Mouse (Mus musculus) macrophage (primary cell): Measurements from ENCODE around the gene Shq1. TPM values are rescaled to one million over a fixed set of nuclear protein-coding genes. Genes with fewer than 3 reads are reported as not detected.

Experiments used
- H3K27ac ChIP-seq: fragments of 350-480 bp; formaldehyde crosslinking; 2 replicates; pipeline ENCODE4 v1.9.0; 2021
- H3K36me3 ChIP-seq: fragments of 350-480 bp; formaldehyde crosslinking; 2 replicates; pipeline ENCODE4 v1.9.0; 2021; ENCODE audit errors: inconsistent target
- H3K4me3 ChIP-seq: fragments of 350-480 bp; formaldehyde crosslinking; 2 replicates; pipeline ENCODE4 v1.9.0; 2021; ENCODE audit errors: inconsistent target
- H3K79me2 ChIP-seq: fragments of 350-480 bp; formaldehyde crosslinking; 2 replicates; pipeline ENCODE4 v1.9.0; 2021; ENCODE audit errors: inconsistent target
- WGBS: methylation state at CpG from one replicate; pipeline ENCODE4 v1.1.7; 2026; ENCODE audit warnings: inconsistent platforms; ENCODE audit not compliant: missing documents; 5-methylcytosine and 5-hydroxymethylcytosine counted together
- polyA plus RNA-seq: library from polyadenylated mRNA; stranded (reverse); fragments of 250-400 nt; gene quantifications from 3 replicates; pipeline ENCODE4 v1.2.4, GENCODE M21; 2018; ENCODE audit warnings: inconsistent platforms

The Shq1 gene
- polyA plus RNA-seq, 1 experiment from 2014 or later = 3.5 TPM

DNA sequence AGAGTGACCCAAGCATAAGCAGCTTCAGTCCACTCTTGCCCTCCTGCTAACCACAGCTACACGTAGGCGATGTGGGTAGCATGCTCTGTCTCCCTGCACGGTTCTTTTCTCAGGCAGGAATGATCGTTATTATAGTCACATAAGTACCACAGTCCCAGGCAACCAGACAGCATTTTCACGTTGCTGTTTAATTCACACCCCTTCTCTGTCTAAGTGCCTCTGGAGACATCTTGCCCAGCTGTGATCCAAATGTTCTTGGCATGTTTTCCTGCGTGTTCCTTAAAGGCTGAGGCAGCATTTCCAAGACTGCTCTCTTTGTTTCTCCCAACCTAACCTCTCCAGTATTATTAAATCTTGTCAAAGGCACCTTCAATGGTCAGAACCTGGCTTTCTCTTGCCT, 67.3 kb downstream of the Shq1 start:
- H3K4me3 ChIP-seq = no peak overlapping the region
- H3K27ac ChIP-seq = no peak overlapping the region
- no peaks in the 10 kb centered on the region for H3K36me3 ChIP-seq
- 95% methylated on average over 6 of the region's 6 CpGs for WGBS
- no peaks in the 10 kb centered on the region for H3K79me2 ChIP-seq

DNA sequence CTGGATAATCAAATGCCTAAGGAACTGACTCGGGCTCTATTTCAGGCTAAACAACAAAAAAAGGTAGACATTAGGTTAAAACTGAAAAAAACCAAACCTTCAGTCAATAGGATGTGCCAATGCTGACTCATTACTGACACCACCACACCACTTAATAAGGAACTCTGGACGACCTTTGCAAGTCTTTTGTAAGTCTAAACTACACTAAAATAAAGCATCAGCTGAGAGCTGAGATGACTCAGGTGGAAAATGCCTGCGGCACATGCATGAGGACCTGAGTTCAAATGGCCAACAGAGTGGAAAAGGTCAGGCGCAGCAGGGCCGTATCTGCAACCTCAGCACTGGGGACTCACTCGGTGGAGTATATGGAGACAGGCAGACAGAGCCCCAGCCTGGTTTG, 69.3 kb downstream of the Shq1 start:
- 82% methylated on average over 6 of the region's 6 CpGs for WGBS
- H3K27ac ChIP-seq = no peak overlapping the region
- H3K79me2 ChIP-seq = no peaks in the 10 kb centered on the region
- no peak overlapping the region for H3K4me3 ChIP-seq
- H3K36me3 ChIP-seq = no peaks in the 10 kb centered on the region

DNA sequence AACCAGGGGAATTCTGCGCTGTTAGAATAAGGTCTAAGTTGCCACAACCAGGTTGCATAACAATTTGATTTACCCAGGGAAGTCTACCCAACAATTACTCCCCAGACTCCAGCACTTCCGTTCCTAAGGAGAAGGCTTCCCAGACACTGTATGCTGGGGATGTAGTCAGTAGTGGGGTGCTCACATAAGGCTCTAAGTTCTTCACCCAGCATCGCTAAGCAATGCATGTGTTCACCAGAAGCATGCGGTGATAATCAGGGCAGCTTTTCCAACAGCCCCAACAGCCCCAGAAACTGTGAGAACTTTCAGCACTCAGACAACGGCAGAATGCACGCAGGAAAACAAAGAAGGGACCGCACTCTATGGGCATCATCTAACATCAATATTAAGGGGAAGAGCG, 77.1 kb downstream of the Shq1 start:
- H3K36me3 ChIP-seq = no peaks in the 10 kb centered on the region
- H3K79me2 ChIP-seq = no peaks in the 10 kb centered on the region
- 95% methylated on average over 8 of the region's 8 CpGs for WGBS
- no peak overlapping the region for H3K4me3 ChIP-seq
- no peak overlapping the region for H3K27ac ChIP-seq

DNA sequence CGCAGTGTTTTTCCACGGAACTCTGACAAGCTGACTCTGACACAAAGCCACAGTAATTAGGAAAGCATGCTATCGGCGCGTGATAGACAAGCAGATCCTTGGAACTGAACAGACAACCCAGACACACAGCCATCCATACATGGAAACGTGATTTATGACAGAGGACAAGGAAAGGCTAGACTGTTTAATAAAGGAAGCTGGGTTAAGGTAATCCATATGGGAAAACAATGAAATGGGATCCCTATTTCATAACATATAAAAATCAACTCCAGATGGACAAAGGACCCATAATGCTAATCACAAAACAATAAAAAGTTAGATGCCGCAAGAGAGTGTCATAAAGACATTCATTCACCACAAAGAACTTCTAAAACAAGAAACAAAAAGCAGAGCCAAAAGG, 78.0 kb downstream of the Shq1 start:
- Histone ChIP-seq H3K4me3 (no peak overlapping the region), H3K79me2 (no peaks in the 10 kb centered on the region), H3K36me3 (no peaks in the 10 kb centered on the region), H3K27ac (no peak overlapping the region)
- WGBS = 93% methylated on average over 7 of the region's 7 CpGs

DNA sequence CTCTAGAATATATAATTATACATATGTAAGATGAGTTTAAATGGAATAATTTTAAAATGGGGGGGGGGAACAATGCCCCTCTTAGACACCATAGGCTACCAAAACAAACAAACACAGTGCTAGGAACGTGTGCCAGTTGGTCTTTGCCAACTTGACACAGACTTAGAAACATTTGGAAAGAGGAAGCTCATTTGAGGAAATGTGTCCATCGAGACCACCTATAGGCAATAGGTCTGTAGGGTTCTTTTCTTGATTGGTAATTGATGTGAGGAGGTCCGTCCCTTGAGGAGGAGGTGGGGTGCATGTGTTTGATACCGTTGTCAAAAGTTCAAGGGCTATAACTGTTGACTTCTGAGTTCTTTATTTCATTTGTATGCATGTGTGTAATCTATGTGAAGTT, 80.4 kb downstream of the Shq1 start:
- Histone ChIP-seq H3K4me3 (no peak overlapping the region), H3K27ac (no peak overlapping the region), H3K36me3 (no peaks in the 10 kb centered on the region), H3K79me2 (no peaks in the 10 kb centered on the region)
- 63% methylated on average over 4 of the region's 4 CpGs for WGBS

DNA sequence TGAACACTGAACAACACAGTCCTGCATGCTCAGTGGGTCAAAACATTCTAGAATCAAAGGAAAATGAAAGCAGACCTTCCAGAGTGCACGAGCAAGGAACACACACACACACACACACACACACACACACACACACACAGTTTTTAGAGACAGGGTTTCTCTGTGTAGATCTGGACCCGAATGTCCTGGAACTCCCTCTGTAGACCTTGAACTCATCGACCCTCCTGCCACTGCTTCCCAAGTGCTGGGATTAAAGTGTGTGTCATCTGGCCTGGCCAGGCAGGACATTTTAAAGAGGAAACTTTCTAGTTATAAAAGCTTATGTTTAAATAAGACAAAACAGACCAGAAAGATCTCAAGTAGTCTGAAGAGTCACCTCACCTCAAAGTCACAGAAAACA, 82.1 kb downstream of the Shq1 start:
- no peaks in the 10 kb centered on the region for H3K79me2 ChIP-seq
- H3K4me3 ChIP-seq = no peak overlapping the region
- 97% methylated on average over 3 of the region's 3 CpGs for WGBS
- H3K36me3 ChIP-seq = no peaks in the 10 kb centered on the region
- H3K27ac ChIP-seq = no peak overlapping the region

DNA sequence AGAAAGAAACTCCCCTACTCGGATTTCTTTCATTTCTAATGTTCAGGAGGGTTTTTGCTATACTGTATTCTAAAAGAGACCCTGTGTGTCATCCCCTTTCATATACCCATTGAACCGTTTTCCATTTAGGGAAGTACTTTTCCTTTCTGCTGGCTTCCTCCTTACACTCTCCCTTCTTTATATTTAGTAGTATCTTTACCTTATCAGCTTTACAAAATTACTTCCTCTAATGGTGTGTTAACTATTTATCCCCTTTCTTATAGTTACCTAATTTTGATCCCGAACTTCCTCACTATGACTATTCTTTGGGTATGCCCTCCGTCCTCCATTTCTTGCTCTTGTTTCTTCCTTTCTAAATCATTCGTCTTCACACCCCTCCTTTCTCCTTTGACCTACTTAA, 84.2 kb downstream of the Shq1 start:
- Histone ChIP-seq H3K79me2 (no peaks in the 10 kb centered on the region), H3K27ac (no peak overlapping the region), H3K4me3 (no peak overlapping the region), H3K36me3 (no peaks in the 10 kb centered on the region)
- WGBS = 69% methylated on average over 5 of the region's 5 CpGs

DNA sequence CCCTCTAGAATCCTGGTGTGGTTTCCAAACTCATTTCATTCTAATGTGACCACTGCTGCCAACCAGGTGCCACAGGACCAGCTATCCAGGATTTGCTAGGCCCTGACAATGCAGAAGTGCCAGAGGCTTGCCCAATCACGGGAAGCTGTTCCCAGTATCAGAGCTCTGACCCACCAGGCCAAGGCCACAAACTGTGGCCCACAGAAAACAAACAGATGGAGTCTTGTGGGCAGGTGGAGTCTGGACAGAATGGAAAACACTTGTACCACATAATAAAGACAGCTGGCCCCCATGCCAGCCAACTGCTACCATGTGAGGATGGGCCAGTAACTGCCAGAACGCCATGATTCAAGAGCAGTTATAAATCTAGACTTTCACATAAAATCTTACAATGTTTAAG, 89.0 kb downstream of the Shq1 start:
- no peak overlapping the region for H3K27ac ChIP-seq
- H3K36me3 ChIP-seq = no peaks in the 10 kb centered on the region
- no peak overlapping the region for H3K4me3 ChIP-seq
- no peaks in the 10 kb centered on the region for H3K79me2 ChIP-seq
- WGBS = 82% methylated on average over 2 of the region's 2 CpGs

DNA sequence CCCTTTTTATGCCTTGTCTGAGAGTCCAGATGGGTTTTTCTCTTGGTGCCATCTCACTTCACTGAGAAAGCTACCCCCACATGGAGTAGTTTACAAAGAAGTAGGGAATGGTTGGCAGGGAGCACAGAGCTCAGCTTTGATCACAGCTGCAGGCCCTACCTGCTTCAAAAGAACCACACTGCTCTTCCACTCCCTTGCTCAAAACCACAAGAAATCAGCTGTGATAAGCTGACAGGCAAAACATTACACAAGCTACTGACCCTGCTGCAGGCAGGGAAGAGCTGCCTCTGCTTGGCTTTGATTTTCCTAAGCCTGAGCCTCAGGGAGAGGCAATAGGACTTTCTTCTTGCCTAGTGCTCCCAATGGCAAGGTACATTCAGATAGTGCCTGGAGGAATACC, 89.9 kb downstream of the Shq1 start:
- H3K4me3 ChIP-seq = no peak overlapping the region
- H3K36me3 ChIP-seq = no peaks in the 10 kb centered on the region
- H3K27ac ChIP-seq = no peak overlapping the region
- no peaks in the 10 kb centered on the region for H3K79me2 ChIP-seq

DNA sequence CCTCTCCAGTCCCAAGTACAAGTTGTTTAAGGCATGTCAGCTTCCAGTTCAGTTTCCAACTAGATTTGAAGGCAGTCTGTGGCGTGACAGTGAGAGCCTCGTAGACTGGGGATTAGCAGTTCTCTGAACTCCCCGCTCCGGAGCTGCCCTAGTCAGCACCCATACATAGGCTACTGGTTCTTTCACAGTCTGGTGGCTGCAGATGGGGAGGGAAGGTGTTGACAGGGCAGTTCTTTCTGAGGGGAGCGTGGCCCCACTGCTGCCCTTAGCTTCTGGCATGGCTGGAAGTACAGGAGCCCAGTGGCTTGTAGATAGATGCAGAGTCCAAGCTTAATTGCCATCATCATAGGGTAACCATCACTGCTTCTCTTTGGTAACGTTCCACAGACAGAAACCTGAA, 93.4 kb downstream of the Shq1 start:
- Histone ChIP-seq H3K79me2 (no peaks in the 10 kb centered on the region), H3K4me3 (no peak overlapping the region), H3K27ac (no peak overlapping the region), H3K36me3 (no peaks in the 10 kb centered on the region)
- 96% methylated on average over 6 of the region's 6 CpGs for WGBS

DNA sequence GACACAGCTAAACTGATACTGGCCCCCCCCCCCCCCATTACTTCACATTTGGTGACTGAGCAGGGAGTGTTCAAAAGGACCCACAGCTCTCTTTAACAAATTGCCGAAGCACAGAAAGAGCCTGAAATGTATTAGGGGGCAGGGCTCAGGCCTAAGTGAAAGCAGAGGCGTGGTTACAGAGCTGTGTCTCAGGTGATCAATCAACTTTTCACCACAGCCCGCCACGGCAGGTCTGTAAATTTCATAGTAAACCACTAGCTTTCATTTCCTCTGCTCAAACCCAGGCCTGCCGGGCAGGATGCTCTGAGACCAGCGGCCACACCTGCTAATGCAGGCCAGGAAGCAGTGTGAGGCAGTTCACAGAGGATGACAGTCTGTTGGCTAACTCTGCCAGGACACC, 94.8 kb downstream of the Shq1 start:
- Histone ChIP-seq H3K79me2 (no peaks in the 10 kb centered on the region), H3K36me3 (no peaks in the 10 kb centered on the region), H3K27ac (no peak overlapping the region), H3K4me3 (no peak overlapping the region)
- 42% methylated on average over 6 of the region's 6 CpGs for WGBS

DNA sequence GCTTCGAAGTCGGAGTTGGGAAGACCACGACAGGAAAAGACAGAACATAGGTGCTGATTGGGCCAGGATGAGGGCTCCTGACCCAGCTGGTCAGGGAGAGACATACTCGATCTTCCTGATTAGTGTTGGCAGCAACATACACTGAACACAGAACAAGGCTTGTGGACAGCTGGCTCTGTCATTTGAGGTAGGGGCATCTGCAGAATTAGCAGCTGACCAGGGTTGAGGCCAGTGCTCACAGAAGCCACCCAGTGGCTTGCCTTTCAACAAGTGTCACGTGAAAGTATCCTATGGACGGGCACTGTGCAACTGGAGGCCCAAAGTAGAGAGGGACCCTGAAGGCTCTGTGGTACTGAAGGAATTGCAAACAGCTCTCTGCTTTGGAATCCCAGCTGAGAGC, 104.2 kb downstream of the Shq1 start:
- H3K79me2 ChIP-seq = no peaks in the 10 kb centered on the region
- H3K36me3 ChIP-seq = no peaks in the 10 kb centered on the region
- H3K4me3 ChIP-seq = no peak overlapping the region
- 83% methylated on average over 6 of the region's 6 CpGs for WGBS
- H3K27ac ChIP-seq = no peak overlapping the region

DNA sequence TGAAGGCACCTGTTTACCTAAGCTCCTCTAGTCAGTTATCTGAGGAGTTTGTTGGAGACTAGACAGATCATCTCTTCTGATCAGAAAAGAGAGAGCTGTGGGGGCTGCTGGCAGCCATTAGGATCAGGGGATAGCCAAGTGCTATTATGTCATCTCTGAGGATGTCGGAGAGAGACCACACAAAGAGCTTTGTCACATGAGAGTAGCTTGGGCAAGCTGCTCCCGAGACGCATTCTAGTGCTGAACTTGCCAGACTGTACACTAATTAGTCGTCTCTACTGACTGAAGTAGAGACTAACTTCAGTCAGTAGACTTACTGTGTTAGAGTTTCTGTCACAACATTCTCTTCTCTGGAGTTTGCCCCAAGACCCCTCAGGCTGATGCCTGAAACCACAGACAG, 106.4 kb downstream of the Shq1 start:
- H3K27ac ChIP-seq = no peak overlapping the region
- H3K36me3 ChIP-seq = no peaks in the 10 kb centered on the region
- H3K79me2 ChIP-seq = no peaks in the 10 kb centered on the region
- WGBS = 85% methylated on average over 4 of the region's 4 CpGs
- H3K4me3 ChIP-seq = no peak overlapping the region

DNA sequence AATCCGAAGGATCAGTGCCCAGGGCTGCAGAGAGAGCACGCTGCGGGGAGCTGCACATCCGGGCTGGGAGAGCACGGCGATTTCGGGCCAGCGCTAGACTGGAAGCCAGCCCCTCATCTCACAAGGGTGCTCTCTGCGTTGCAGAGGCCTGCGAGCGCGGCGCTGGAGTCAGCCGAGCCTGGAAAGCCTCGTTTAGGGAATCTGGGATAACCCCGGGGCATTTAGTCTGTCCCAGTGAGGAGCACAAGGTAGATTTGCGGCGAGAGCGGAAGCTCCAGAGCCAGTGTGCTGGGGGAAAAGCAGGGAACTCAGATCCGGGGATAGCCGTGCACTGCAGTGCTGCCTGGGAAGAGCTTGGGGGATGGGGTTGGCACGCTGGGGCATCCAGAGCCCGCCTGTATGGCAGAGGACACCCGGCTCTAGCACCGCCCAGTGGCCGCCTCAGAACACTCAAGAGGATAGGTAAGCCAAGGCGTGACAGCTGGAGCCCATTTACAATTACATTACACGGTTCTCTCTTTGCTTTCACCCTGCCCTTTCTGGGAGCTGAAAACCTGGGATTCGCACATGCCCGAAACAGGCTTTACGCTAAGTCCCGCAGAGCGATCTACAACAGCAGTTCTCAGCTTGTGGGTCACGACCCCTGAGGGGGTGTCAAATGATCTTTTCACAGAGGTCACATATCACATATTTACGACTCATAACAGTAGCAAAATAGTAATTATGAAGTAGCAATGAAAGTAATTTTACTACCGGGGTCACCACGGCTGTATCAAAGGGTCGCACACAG, 107.2 kb downstream of the Shq1 start:
- no peaks in the 10 kb centered on the region for H3K79me2 ChIP-seq
- peak overlapping the region; percentile 8; the same call in 1 of the 2 replicates for H3K4me3 ChIP-seq
- H3K27ac ChIP-seq = no peak overlapping the region
- no peaks in the 10 kb centered on the region for H3K36me3 ChIP-seq
- 13% methylated on average over 38 of the region's 38 CpGs for WGBS

DNA sequence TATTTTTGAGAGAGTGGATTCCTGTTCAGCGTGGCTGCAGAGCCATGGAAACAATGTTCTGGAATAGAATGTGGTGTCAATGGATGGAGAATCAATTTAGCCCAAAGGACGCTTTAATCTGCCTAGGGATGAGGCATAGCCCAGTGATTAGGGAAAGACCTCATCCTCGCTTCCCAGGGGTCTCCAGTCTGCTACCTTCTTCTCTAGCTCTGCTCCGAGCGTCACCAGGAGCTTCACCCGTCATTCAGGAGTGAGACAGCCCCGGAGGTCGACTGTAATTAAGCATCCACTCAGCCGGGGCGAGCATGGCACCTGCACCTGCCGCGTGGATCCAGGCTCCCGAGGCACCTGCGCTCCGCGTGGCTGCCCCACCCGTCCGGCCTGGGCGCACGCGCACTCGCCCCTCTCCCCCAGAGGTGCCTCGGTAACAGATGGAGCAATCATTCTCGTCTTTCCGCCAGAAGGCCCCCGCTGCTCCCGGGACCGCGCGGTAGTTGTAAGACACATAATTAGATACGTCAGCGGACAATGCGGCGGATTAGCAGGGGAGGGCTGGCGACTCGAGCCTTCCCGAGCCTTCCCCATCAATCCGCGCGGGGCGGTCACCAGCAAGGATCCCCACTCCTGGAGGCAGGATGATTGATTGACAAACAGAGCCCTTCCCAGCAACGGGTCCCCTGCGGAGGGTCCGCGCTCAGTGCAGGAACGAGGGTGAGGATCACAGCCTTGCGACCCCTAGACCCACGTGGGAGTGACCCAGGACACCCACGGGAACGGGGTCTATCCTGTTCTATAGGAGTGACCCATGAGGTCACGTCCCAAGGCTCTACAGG, 108.0 kb downstream of the Shq1 start:
- Histone ChIP-seq H3K27ac (no peak overlapping the region), H3K4me3 (peak overlapping the region; percentile 8; the same call in 1 of the 2 replicates), H3K79me2 (no peaks in the 10 kb centered on the region), H3K36me3 (no peaks in the 10 kb centered on the region)
- WGBS = 6% methylated on average over 51 of the region's 51 CpGs
